Mouse (Mus musculus) C2C12 (cell line): ENCODE results near the gene Gpsm2.
A peak's percentile ranks its signal among the peaks of the same experiment; 100 is the strongest.

Experiments
- CEBPB ChIP-seq: IDR thresholded peaks from one replicate; pipeline ENCODE4 v1.6.1; 2011; ENCODE audit warnings: low read depth, mild to moderate bottlenecking, control low read depth, moderate library complexity
- CTCF ChIP-seq: IDR thresholded peaks from one replicate; pipeline ENCODE4 v1.5.1; 2011; ENCODE audit not compliant: control insufficient read depth, insufficient read depth, insufficient read length
- MYOD1 ChIP-seq: IDR thresholded peaks from one replicate; pipeline ENCODE4 v1.6.1; 2011; ENCODE audit warnings: low read depth; ENCODE audit not compliant: control insufficient read depth, insufficient read length
- MYOG ChIP-seq: IDR thresholded peaks from one replicate; pipeline ENCODE4 v1.6.1; 2011; ENCODE audit not compliant: control insufficient read depth, insufficient read length; ENCODE audit errors: extremely low read depth
- USF1 ChIP-seq: IDR thresholded peaks from one replicate; pipeline ENCODE4 v1.6.1; 2011; ENCODE audit warnings: low read depth, mild to moderate bottlenecking, control low read depth, moderate library complexity

GRCm38 (mm10) chr3:108653710-108654379 is 68.3 kb downstream of the Gpsm2 start, which contains the start of gene Clcc1:
- TF ChIP-seq CTCF (no peak), CEBPB (peak; percentile 53), MYOG (no peak), MYOD1 (no peak), USF1 (no peak)
